Mouse (Mus musculus): ENCODE data around the gene Khdc1b. TPM values are rescaled to one million over a fixed set of nuclear protein-coding genes. Genes with fewer than 3 reads are reported as not detected.
"Not testable (repeated sequence)": the region's sequence is repeated elsewhere in the genome, so short reads cannot be mapped to it uniquely, and the experiment has no call there.

Khdc1b gene
- polyA plus RNA-seq (2016; fragmentation: Nextera tagmentation; extraction: Ambion mirVana), result 0.13 and 0.14 TPM in 2 replicates

DNA sequence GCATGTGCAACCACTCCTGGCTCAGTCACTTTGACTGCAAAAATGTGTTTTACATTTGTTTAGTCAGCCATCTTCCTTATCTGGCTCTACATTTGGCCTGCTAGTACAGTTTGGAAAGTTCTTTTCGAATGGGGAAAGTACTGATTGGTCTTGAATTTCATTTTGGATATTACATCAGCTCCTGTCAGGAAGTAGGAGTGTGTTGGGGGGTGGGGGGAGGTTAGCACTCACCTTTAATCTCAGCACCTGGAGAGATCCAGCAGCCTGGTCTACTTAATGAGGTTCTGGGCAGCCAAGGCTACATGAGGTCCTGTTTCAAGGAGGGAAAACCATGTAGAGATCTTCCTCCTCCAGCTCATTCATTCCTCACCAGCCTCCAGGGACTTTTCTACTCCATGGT lies at the start of gene Khdc1b:
Gene Khdc1b, plus strand, starts transcription at position 301 of the 400 bp plus-strand sequence.
- Histone ChIP-seq H3K27ac (no peak within 1 kb of the TSS), H3K4me3 (no peak within 1 kb of the TSS), H3K4me2 (replicated peaks) (no peak within 1 kb of the TSS), H3K4me1 (no peaks in the 10 kb centered on the region), H3K9me3 (no peaks in the 10 kb centered on the region), H3K27me3 (no peaks in the 10 kb centered on the region), H3K9ac (no peak within 1 kb of the TSS), H3K36me3 (no peaks in the 10 kb centered on the region)
- 81% methylated on average over 1 of the region's 1 CpGs for WGBS
- ATAC-seq (ENCODE audit: insufficient number of reproducible peaks, insufficient read depth, low FRiP score, low TSS enrichment), result no peak

DNA sequence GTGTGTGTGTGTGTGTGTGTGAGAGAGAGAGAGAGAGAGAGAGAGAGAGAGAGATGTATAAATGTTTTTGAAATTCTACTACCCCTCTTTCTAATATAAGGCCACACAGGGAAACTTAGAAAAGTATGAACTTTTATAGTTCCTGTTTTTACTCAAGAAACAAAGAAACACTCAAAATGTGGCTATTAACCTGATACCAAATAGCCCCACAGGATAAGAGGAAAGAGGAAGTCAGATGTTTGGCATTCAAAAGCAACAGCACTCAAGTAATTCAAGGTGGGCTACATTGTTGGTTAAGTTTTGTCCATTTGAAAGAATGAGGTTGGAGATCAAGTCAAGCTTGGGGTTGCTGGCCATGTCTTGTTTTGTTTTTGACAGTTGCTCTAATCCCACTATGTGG lies 47.5 kb upstream of the Khdc1b start:
- Histone ChIP-seq H3K27ac (no peak overlapping the region), H3K9me3 (no peaks in the 10 kb centered on the region), H3K4me3 (no peak overlapping the region), H3K9ac (no peak overlapping the region), H3K27me3 (no peaks in the 10 kb centered on the region), H3K36me3 (no peaks in the 10 kb centered on the region), H3K4me2 (replicated peaks) (no peak overlapping the region), H3K4me1 (no peaks in the 10 kb centered on the region)
- no peak for ATAC-seq (ENCODE audit: insufficient number of reproducible peaks, insufficient read depth, low FRiP score, low TSS enrichment)

DNA sequence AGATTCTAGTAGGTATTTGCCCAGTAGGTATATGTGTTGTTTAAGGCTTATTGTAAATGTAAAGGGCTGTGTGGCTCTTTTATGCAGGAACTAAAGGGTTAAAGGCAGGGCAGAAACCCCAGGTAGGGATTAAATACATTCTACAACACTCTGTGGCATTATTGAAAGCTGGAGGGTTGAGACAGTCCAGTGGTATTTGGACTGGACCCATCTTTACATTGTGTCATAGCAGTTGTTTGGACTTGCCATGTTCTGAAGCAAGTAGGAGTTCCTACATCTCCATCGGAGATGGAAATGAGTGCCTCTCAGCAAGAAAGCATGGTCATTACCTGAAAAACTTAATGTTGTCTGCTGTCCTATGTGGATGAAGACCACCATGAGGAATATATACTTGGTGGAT lies 42.6 kb upstream of the Khdc1b start:
- ATAC-seq (ENCODE audit: insufficient number of reproducible peaks, insufficient read depth, low FRiP score, low TSS enrichment), result no peak
- Histone ChIP-seq H3K4me1 (no peaks in the 10 kb centered on the region), H3K4me2 (replicated peaks) (no peak overlapping the region), H3K9me3 (no peaks in the 10 kb centered on the region), H3K36me3 (no peaks in the 10 kb centered on the region), H3K4me3 (no peak overlapping the region), H3K9ac (no peak overlapping the region), H3K27ac (no peak overlapping the region), H3K27me3 (no peaks in the 10 kb centered on the region)
- WGBS, result 83% methylated on average over 1 of the region's 1 CpGs

DNA sequence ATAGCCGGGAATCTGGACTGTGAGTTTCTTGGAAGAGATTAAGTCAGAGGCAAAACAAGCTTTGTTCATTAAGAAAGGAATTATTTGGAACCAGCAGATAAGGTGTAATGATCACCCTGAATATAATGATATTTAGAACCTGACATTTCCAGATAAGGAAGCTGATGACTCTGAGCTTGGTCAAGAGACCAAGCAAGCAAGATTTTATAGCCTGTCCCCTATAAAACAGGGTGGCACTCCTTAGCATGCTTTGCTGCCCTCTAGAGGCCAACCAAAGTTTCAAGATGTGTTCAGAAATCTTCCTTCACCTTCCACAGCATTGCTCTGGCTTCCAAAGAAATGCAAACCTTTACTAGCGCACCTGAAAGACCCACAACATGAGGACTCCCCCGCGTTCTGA lies 39.1 kb upstream of the Khdc1b start:
- no peaks in the 10 kb centered on the region for H3K27me3 ChIP-seq
- H3K9ac ChIP-seq, result no peak overlapping the region
- no peak overlapping the region for H3K4me2 ChIP-seq (replicated peaks)
- H3K9me3 ChIP-seq, result no peaks in the 10 kb centered on the region
- 53% methylated on average over 4 of the region's 4 CpGs for WGBS
- ATAC-seq (ENCODE audit: insufficient number of reproducible peaks, insufficient read depth, low FRiP score, low TSS enrichment), result no peak
- H3K4me3 ChIP-seq, result no peak overlapping the region
- H3K36me3 ChIP-seq, result no peaks in the 10 kb centered on the region
- H3K4me1 ChIP-seq, result no peaks in the 10 kb centered on the region
- H3K27ac ChIP-seq, result no peak overlapping the region

DNA sequence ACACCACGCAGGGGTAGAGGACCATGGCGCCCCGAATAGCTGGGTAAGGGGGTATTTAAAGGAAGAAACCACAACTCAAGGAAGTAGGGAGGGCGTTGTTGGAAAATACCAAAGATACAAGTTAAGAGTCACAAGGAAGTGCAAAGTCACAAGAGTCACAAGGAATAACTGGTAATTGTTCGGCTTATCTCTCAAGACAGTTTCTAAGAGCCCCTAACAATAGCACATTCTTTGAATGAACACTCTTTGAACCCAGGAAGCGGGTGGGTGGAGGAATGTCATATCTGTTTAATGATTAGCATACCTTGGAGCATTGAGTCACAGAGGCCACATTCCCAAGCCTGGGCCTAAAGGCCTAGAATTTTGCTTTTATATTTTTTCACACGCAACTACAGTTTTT lies 38.6 kb upstream of the Khdc1b start:
- H3K27me3 ChIP-seq; H3K4me2 ChIP-seq (replicated peaks); H3K4me3 ChIP-seq; ATAC-seq (ENCODE audit: insufficient number of reproducible peaks, insufficient read depth, low FRiP score, low TSS enrichment); H3K9ac ChIP-seq; H3K27ac ChIP-seq; H3K36me3 ChIP-seq; H3K4me1 ChIP-seq; H3K9me3 ChIP-seq: not testable (repeated sequence)
- WGBS, result 85% methylated on average over 7 of the region's 7 CpGs

DNA sequence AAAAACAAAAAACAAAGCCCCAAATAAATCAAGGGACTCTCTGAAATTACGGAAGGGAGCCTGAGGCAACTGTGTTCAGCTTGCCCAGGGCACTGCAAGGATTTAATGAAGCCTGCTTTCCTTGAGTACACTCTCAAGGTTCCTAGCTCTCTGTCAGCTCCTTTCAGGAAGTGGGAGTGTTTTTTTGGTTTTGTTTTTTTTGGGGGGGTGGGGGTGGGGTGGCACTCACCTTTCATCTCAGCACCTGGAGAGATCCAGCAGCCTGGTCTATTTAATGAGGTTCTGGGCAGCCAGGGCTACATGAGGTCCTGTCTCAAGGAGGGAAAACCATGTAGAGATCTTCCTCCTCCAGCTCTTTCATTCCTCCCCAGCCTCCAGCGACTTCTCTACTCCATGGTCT lies 34.0 kb upstream of the Khdc1b start, which contains the start of gene Khdc1a:
Gene Khdc1a, plus strand, starts transcription at position 301 of the 400 bp plus-strand sequence.
- H3K4me3 ChIP-seq, result no peak within 1 kb of the TSS
- no peaks in the 10 kb centered on the region for H3K27me3 ChIP-seq
- H3K4me1 ChIP-seq, result no peaks in the 10 kb centered on the region
- no peak for ATAC-seq (ENCODE audit: insufficient number of reproducible peaks, insufficient read depth, low FRiP score, low TSS enrichment)
- no peak within 1 kb of the TSS for H3K4me2 ChIP-seq (replicated peaks)
- H3K27ac ChIP-seq, result no peak within 1 kb of the TSS
- no peak within 1 kb of the TSS for H3K9ac ChIP-seq
- no peaks in the 10 kb centered on the region for H3K9me3 ChIP-seq
- WGBS, result 65% methylated on average over 2 of the region's 2 CpGs
- H3K36me3 ChIP-seq, result no peaks in the 10 kb centered on the region

DNA sequence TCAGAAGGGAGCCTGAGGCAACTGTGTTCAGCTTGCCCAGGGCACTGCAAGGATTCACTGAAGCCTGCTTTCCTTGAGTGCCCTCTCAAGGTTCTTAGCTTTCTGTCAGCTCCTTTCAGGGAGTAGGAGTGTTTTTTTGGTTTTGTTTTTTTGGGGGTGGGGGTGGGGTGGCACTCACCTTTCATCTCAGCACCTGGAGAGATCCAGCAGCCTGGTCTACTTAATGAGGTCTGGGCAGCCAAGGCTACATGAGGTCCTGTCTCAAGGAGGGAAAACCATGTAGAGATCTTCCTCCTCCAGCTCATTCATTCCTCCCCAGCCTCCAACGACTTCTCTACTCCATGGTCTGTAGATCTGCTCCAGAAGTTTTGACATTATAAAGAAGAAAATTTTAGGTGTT lies 15.3 kb upstream of the Khdc1b start, which contains the start of gene Khdc1c:
Gene Khdc1c, plus strand, starts transcription at position 301 of the 400 bp plus-strand sequence.
- not testable (repeated sequence) for H3K4me1 ChIP-seq; H3K4me3 ChIP-seq; H3K27ac ChIP-seq; H3K36me3 ChIP-seq; H3K4me2 ChIP-seq (replicated peaks); H3K27me3 ChIP-seq; H3K9me3 ChIP-seq; H3K9ac ChIP-seq; ATAC-seq (ENCODE audit: insufficient number of reproducible peaks, insufficient read depth, low FRiP score, low TSS enrichment)
- WGBS, result 83% methylated on average over 1 of the region's 1 CpGs

DNA sequence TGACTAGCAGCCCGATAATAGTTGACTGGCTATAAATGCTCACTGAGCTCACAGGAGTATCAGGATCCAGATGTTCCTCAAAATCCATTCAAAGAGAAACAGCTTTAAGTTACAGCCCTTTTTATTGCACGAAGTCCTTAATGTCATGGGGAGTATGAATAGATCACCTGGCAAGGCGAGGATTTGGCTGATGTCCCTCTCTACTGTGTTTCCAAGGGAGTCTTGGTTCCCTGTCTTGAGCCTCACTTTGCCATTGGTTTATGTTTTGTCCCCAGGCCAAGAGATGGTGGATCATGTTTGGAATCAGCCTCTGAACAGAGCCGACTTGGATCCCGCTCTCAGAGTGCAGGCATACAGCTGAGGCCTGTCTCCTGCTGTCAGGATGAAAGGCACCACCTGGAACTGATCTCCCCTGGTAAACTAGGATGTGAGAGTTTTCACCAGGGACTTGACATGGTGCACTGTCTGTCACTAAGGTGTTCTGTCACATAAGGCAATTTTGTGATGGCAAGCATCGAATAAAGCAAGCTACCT lies 7.8 kb downstream of the Khdc1b start:
- no peaks in the 10 kb centered on the region for H3K9me3 ChIP-seq
- no peak overlapping the region for H3K9ac ChIP-seq
- 71% methylated on average over 6 of the region's 6 CpGs for WGBS
- no peak overlapping the region for H3K27ac ChIP-seq
- no peaks in the 10 kb centered on the region for H3K4me1 ChIP-seq
- H3K27me3 ChIP-seq, result no peaks in the 10 kb centered on the region
- H3K4me2 ChIP-seq (replicated peaks), result no peak overlapping the region
- H3K36me3 ChIP-seq, result no peaks in the 10 kb centered on the region
- no peak overlapping the region for H3K4me3 ChIP-seq
- ATAC-seq (ENCODE audit: insufficient number of reproducible peaks, insufficient read depth, low FRiP score, low TSS enrichment), result no peak

DNA sequence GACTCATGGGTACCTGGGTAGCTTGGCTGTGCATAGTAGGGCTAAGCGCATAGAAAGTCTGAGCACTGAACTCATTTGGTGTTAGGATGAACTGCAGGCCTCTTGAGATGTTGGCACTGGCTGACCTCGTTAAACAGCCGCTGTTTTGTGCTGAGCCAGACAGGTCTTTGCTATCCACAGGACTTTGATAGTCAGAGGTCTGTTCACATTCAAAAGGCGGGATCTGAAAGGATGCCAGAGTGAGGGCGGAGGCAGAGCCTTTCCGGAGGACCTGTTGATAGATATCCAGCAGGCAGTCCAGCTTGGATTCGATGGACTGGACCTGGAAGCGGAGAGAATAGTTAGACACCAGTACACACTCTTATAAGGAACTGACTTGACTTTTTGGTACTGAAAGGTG lies 19.4 kb downstream of the Khdc1b start:
- Histone ChIP-seq H3K27ac (no peak overlapping the region), H3K4me3 (no peak overlapping the region), H3K4me2 (replicated peaks) (no peak overlapping the region), H3K9ac (no peak overlapping the region), H3K27me3 (no peaks in the 10 kb centered on the region), H3K9me3 (no peaks in the 10 kb centered on the region), H3K36me3 (no peaks in the 10 kb centered on the region), H3K4me1 (no peaks in the 10 kb centered on the region)
- 87% methylated on average over 8 of the region's 8 CpGs for whole genome bisulfite sequencing
- ATAC-seq (ENCODE audit: insufficient number of reproducible peaks, insufficient read depth, low FRiP score, low TSS enrichment), result no peak

DNA sequence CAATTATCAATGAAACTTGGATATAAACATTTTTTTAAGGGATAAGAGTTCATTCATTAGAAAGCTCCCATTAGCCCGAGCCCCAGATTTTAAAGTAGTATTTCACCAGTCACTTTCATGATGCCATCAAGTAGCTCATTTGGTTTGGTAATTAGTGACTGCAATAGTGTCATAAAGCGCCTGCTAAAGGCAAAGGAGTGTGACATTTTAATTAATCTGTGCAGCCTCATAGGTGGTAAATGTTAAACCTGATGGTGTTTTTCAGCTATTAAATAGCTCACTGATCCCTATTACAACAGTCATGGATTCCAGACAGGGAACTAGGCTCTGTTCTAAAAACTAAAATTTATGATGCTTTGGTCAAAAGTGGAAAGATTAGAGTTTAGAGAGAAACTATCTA lies 23.9 kb downstream of the Khdc1b start:
- no peaks in the 10 kb centered on the region for H3K9me3 ChIP-seq

DNA sequence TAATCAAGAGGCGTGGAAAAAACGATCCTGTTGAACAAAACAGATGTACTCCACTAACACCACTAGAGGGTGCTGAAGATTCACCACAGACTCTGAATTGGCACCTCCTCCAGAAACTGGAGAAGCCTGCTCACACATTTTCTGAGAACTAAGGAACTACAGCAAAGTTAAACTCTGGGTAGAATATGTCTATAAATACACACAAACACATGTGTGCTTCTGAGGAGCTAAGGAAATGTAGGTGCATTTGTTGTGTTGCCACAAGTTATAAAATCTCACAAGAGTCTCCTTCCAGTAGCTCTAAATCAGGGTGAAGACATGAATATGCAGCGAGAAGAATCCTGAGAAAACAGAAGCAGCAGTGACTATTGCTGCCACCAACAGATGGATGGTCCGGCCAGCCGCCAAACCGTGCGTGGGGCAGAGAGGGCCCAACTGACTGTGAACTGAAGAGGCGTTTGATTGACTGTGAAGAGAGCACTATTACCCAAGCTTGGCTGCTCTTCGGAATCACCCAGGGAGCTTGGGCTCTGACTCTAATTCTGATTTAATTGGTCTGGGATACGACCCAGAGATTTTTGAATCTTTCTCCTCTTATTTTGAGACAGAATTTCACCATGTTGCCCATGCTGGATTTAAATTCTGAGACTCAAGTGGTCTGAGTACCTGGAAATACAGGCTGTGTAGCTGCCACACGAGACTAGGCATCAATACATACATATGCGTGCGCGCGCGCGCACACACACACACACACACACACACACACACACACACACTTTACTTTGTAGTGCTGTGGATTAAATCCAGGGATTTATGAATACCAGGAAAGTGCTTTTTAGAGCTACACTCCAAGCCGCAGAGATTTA lies 28.2 kb downstream of the Khdc1b start:
- no peaks in the 10 kb centered on the region for H3K36me3 ChIP-seq
- no peak overlapping the region for H3K4me3 ChIP-seq
- H3K27ac ChIP-seq, result no peak overlapping the region
- no peak overlapping the region for H3K9ac ChIP-seq
- no peaks in the 10 kb centered on the region for H3K4me1 ChIP-seq
- H3K27me3 ChIP-seq, result no peaks in the 10 kb centered on the region
- no peak overlapping the region for H3K4me2 ChIP-seq (replicated peaks)
- WGBS, result 62% methylated on average over 18 of the region's 18 CpGs
- H3K9me3 ChIP-seq, result no peaks in the 10 kb centered on the region
- ATAC-seq (ENCODE audit: insufficient number of reproducible peaks, insufficient read depth, low FRiP score, low TSS enrichment), result no peak

More for the DNA sequence above, 23.9 kb downstream of the Khdc1b start:
- H3K4me2 ChIP-seq (replicated peaks), result no peak overlapping the region
- no peak overlapping the region for H3K9ac ChIP-seq
- H3K4me3 ChIP-seq, result no peak overlapping the region
- ATAC-seq (ENCODE audit: insufficient number of reproducible peaks, insufficient read depth, low FRiP score, low TSS enrichment), result no peak
- no peaks in the 10 kb centered on the region for H3K4me1 ChIP-seq
- H3K36me3 ChIP-seq, result no peaks in the 10 kb centered on the region
- no peak overlapping the region for H3K27ac ChIP-seq
- no peaks in the 10 kb centered on the region for H3K27me3 ChIP-seq
- 78% methylated on average over 2 of the region's 2 CpGs for WGBS

DNA sequence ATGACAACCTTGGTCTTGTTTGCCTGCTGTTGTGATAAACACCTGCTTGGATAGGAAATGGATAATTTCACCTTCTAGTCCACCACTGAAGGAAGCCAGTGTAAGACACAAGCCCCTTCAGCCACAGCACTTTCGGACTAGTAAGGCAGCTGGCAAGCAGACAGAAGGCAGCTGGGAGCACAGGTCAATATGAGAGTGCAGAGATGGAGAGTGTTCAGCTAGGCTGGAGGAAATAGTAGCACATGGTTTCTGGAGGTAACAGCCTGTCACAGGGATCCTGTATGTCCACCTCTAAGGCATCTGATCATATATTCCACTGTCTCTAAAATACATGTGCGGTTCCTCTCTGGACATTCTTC lies 28.8 kb downstream of the Khdc1b start:
- ATAC-seq (ENCODE audit: insufficient number of reproducible peaks, insufficient read depth, low FRiP score, low TSS enrichment), result no peak
- 91% methylated on average over 2 of the region's 2 CpGs for WGBS
- no peak overlapping the region for H3K27ac ChIP-seq
- H3K4me3 ChIP-seq, result no peak overlapping the region
- no peaks in the 10 kb centered on the region for H3K36me3 ChIP-seq
- H3K9ac ChIP-seq, result no peak overlapping the region
- no peaks in the 10 kb centered on the region for H3K9me3 ChIP-seq
- no peaks in the 10 kb centered on the region for H3K27me3 ChIP-seq
- H3K4me2 ChIP-seq (replicated peaks), result no peak overlapping the region
- no peaks in the 10 kb centered on the region for H3K4me1 ChIP-seq
